Mouse (Mus musculus) CH12.LX (cell line): ENCODE results near the gene Gm20388.

Experiments
- CTCF ChIP-seq, 2 experiments: IDR thresholded peaks in 1 of 2; conservative IDR thresholded peaks in 1 of 2; 2 replicates each; pipeline ENCODE4 v1.5.1; 2011 to 2012; ENCODE audit warnings: low read depth in 2 of 2, low read length in 2 of 2, improper control_type of control experiment in 1 of 2, inconsistent platforms in 1 of 2, mild to moderate bottlenecking in 1 of 2, moderate library complexity in 1 of 2
- EP300 ChIP-seq: IDR thresholded peaks from 2 replicates; pipeline ENCODE4 v1.6.1; 2011; ENCODE audit warnings: low read length, improper control_type of control experiment
- KAT2A ChIP-seq: IDR thresholded peaks from 2 replicates; pipeline ENCODE4 v1.6.1; 2012; ENCODE audit warnings: low read length, improper control_type of control experiment, inconsistent platforms; ENCODE audit not compliant: insufficient replicate concordance
- MAZ ChIP-seq: IDR thresholded peaks from 2 replicates; pipeline ENCODE4 v1.6.1; 2012; ENCODE audit warnings: low read depth, mild to moderate bottlenecking, inconsistent platforms, low read length, improper control_type of control experiment, moderate library complexity
- POLR2A ChIP-seq: IDR thresholded peaks from 2 replicates; pipeline ENCODE4 v1.6.1; 2011; ENCODE audit warnings: low read depth, mild to moderate bottlenecking, improper control_type of control experiment, low read length
- TCF12 ChIP-seq: IDR thresholded peaks from 2 replicates; pipeline ENCODE4 v1.6.1; 2014; ENCODE audit warnings: low read depth, mild to moderate bottlenecking, inconsistent platforms, low read length, improper control_type of control experiment
- USF2 ChIP-seq: conservative IDR thresholded peaks from 2 replicates; pipeline ENCODE4 v1.6.1; 2011; ENCODE audit warnings: low read depth, low read length, improper control_type of control experiment
- ZC3H11A ChIP-seq: IDR thresholded peaks from 2 replicates; pipeline ENCODE4 v1.6.1; 2012; ENCODE audit warnings: low read depth, mild to moderate bottlenecking, inconsistent platforms, low read length, improper control_type of control experiment

GRCm38 (mm10) chr8:122548331-122548730, 2637.7 kb downstream of the Gm20388 start:
- TF ChIP-seq EP300: no peak
- no peak for TF ChIP-seq MAZ
- TF ChIP-seq KAT2A: no peak
- no peak for TF ChIP-seq CTCF (conservative IDR thresholded peaks at IDR 0.05 in 1 of 2, IDR thresholded peaks at IDR 0.05 in 1 of 2; ENCODE audit: low read depth in 2 of 2, low read length in 2 of 2)
- no peak for TF ChIP-seq TCF12
- no peak for TF ChIP-seq ZC3H11A
- TF ChIP-seq USF2: no peak
- no peak for TF ChIP-seq POLR2A
